Mouse (Mus musculus) ES-Bruce4 (cell line): Measurements from ENCODE around the gene Apol9b. TPM values are rescaled to one million over a fixed set of nuclear protein-coding genes. Genes with fewer than 3 reads are reported as not detected.
A peak's percentile ranks its signal among the peaks of the same experiment; 100 is the strongest.

ENCODE experiments used
- H3K27ac ChIP-seq: 2 replicates; pipeline ENCODE4 v1.5.1; 2012; ENCODE audit warnings: low read length, inconsistent platforms; ENCODE audit not compliant: insufficient read depth
- H3K27me3 ChIP-seq: 2 replicates; pipeline ENCODE4 v1.6.1; 2012; ENCODE audit warnings: mild to moderate bottlenecking, low read length, inconsistent platforms; ENCODE audit not compliant: control insufficient read depth, poor library complexity, insufficient read depth, severe bottlenecking
- H3K36me3 ChIP-seq: 2 replicates; pipeline ENCODE4 v1.6.1; 2012; ENCODE audit warnings: inconsistent platforms, mild to moderate bottlenecking, low read length, moderate library complexity; ENCODE audit not compliant: control insufficient read depth, poor library complexity, insufficient read depth, severe bottlenecking
- H3K4me1 ChIP-seq: one replicate; pipeline ENCODE4 v1.8.1; 2011; ENCODE audit warnings: low read length; ENCODE audit not compliant: control insufficient read depth, insufficient read depth
- H3K4me3 ChIP-seq: 2 replicates; pipeline ENCODE4 v1.5.1; 2011; ENCODE audit warnings: low read depth, mild to moderate bottlenecking, low read length
- H3K9ac ChIP-seq: 2 replicates; pipeline ENCODE4 v1.6.1; 2012; ENCODE audit warnings: low read depth, mild to moderate bottlenecking, inconsistent platforms; ENCODE audit not compliant: poor library complexity, severe bottlenecking
- H3K9me3 ChIP-seq: replicated peaks from 2 replicates; pipeline ENCODE4 v1.6.1; 2012; ENCODE audit warnings: mild to moderate bottlenecking, low read length, inconsistent platforms; ENCODE audit not compliant: control insufficient read depth, poor library complexity, insufficient read depth, severe bottlenecking
- CTCF ChIP-seq: IDR thresholded peaks from one replicate; pipeline ENCODE4 v1.8.1; 2011; ENCODE audit warnings: low read depth, low read length
- EP300 ChIP-seq: IDR thresholded peaks from 2 replicates; pipeline ENCODE4 v1.6.1; 2011; ENCODE audit warnings: low read depth, low read length; ENCODE audit not compliant: insufficient read depth
- POLR2A ChIP-seq: IDR thresholded peaks from one replicate; pipeline ENCODE4 v1.8.1; 2011; ENCODE audit warnings: low read length; ENCODE audit not compliant: insufficient read depth
- polyA plus RNA-seq: library from polyadenylated mRNA; stranded (reverse); fragments of >200 nt; gene quantifications from 2 replicates; pipeline ENCODE4 v1.2.4, GENCODE M21; 2011; ENCODE audit warnings: low read depth; ENCODE audit not compliant: missing spikeins, insufficient read depth, insufficient read length

Apol9b gene
- polyA plus RNA-seq, 1 experiment, result not detected

GRCm38 (mm10) chr15:77749717-77750116 is 20.9 kb downstream of the Apol9b start:
- TF ChIP-seq CTCF (no peak), POLR2A (no peak), EP300 (no peak)
- no peak overlapping the region for H3K9ac ChIP-seq
- no peaks in the 10 kb centered on the region for H3K36me3 ChIP-seq
- H3K9me3 ChIP-seq, result no peaks in the 10 kb centered on the region
- no peaks in the 10 kb centered on the region for H3K27me3 ChIP-seq
- no peaks in the 10 kb centered on the region for H3K4me1 ChIP-seq
- no peak overlapping the region for H3K4me3 ChIP-seq
- no peak overlapping the region for H3K27ac ChIP-seq

- Histone ChIP-seq H3K4me1 (no peaks in the 10 kb centered on the region), H3K9me3 (no peaks in the 10 kb centered on the region), H3K4me3 (no peak overlapping the region), H3K27me3 (no peaks in the 10 kb centered on the region), H3K27ac (no peak overlapping the region), H3K36me3 (no peaks in the 10 kb centered on the region), H3K9ac (no peak overlapping the region)
- TF ChIP-seq EP300 (no peak), POLR2A (no peak), CTCF (peak; percentile 69)
Observed at GRCm38 (mm10) chr15:77750461-77750860, 21.6 kb downstream of the Apol9b start.

GRCm38 (mm10) chr15:77752443-77752842 is 23.6 kb downstream of the Apol9b start:
- Histone ChIP-seq H3K4me1 (no peaks in the 10 kb centered on the region), H3K36me3 (no peaks in the 10 kb centered on the region), H3K9me3 (no peaks in the 10 kb centered on the region), H3K27ac (no peak overlapping the region), H3K27me3 (no peaks in the 10 kb centered on the region), H3K4me3 (no peak overlapping the region), H3K9ac (no peak overlapping the region)
- TF ChIP-seq CTCF (no peak), EP300 (no peak), POLR2A (no peak)

- no peaks in the 10 kb centered on the region for H3K27me3 ChIP-seq
- H3K36me3 ChIP-seq, result no peaks in the 10 kb centered on the region
- TF ChIP-seq CTCF (no peak), POLR2A (no peak), EP300 (no peak)
- H3K4me1 ChIP-seq, result no peaks in the 10 kb centered on the region
- H3K27ac ChIP-seq, result no peak overlapping the region
- no peak overlapping the region for H3K4me3 ChIP-seq
- H3K9ac ChIP-seq, result no peak overlapping the region
- no peaks in the 10 kb centered on the region for H3K9me3 ChIP-seq
Observed at GRCm38 (mm10) chr15:77755132-77755531, 26.3 kb downstream of the Apol9b start.

- peaks cover 2% of the 10 kb centered on the region; the same call in 1 of the 2 replicates for H3K36me3 ChIP-seq
- H3K4me3 ChIP-seq, result no peak overlapping the region
- no peak overlapping the region for H3K9ac ChIP-seq
- H3K27me3 ChIP-seq, result no peaks in the 10 kb centered on the region
- TF ChIP-seq EP300, result no peak
- no peak for TF ChIP-seq CTCF
- TF ChIP-seq POLR2A, result no peak
- no peaks in the 10 kb centered on the region for H3K9me3 ChIP-seq
- H3K4me1 ChIP-seq, result no peaks in the 10 kb centered on the region
- H3K27ac ChIP-seq, result no peak overlapping the region
Observed at GRCm38 (mm10) chr15:77756081-77756480, 27.2 kb downstream of the Apol9b start.

- no peak for TF ChIP-seq POLR2A
- peak; percentile 100 for TF ChIP-seq CTCF
- Histone ChIP-seq H3K4me1 (no peaks in the 10 kb centered on the region), H3K36me3 (peaks cover 8% of the 10 kb centered on the region), H3K4me3 (no peak within 1 kb of the TSS), H3K9me3 (no peaks in the 10 kb centered on the region), H3K27ac (no peak within 1 kb of the TSS), H3K27me3 (no peaks in the 10 kb centered on the region), H3K9ac (no peak within 1 kb of the TSS)
Observed at GRCm38 (mm10) chr15:77756848-77757247, 28.0 kb downstream of the Apol9b start, which contains the start of gene Apol8. TSS of gene Apol8 (minus strand) at chr15:77757003.
